ENCODE assay signal across 23 mouse cellular contexts in the genomic region with DNA sequence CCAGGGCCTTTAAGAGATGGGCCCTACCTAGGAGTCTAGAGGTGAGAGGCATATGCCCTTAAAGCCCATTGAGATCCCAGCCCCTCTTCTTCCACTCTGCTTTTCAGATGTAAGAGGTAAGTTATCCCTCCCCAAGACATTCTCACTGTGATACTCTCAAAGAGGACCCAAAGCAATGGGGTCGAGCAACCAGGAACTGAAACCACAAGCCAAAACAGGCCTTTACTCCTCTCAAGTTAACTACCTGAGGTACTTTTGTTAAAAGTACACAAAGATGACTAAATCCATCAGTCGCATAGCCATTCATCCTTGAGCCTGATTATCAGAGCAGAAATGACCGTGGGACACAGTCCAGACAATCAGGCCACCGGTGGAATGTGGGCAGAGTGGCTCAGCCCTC. TPM values are rescaled to one million over a fixed set of nuclear protein-coding genes. Genes with fewer than 3 reads are reported as not detected.
"Had no signal": no experiment of that assay in that cellular context is flagged by ENCODE, and none has a peak within 500 bp of the region (broad histone marks: within the 10 kb centered on the region; RNA-seq: fewer than 3 reads in every experiment).

No protein-coding gene starts in this region.

- ATAC-seq: hindbrain, postnatal 0 days; liver, embryonic 12.5 days had no signal

- H3K36me3 ChIP-seq: heart, embryonic 10.5 days; heart, embryonic 12.5 days; hindbrain, embryonic 10.5 days; hindbrain, embryonic 13.5 days; hindbrain, embryonic 15.5 days; limb, embryonic 13.5 days; limb, embryonic 15.5 days; liver, embryonic 12.5 days had no signal

- DNase-seq: gastrocnemius, postnatal 14 days; gastrocnemius, postnatal 36 days; heart, adult 18-20 months; heart, postnatal 10 days; heart, postnatal 4 days; kidney, adult 11 months; kidney, adult 8-10 months; kidney, postnatal 14 days; kidney, postnatal 36 days; left cerebral cortex, postnatal 4 days had no signal

- H3K27me3 ChIP-seq: heart, embryonic 12.5 days; hindbrain, embryonic 13.5 days; hindbrain, embryonic 15.5 days; limb, embryonic 13.5 days; limb, embryonic 15.5 days; liver, embryonic 12.5 days had no signal

- H3K4me2 ChIP-seq: heart, embryonic 12.5 days; hindbrain, embryonic 13.5 days; hindbrain, embryonic 15.5 days; limb, embryonic 13.5 days; limb, embryonic 15.5 days; liver, embryonic 12.5 days had no signal

- H3K4me1 ChIP-seq: heart, embryonic 10.5 days; heart, embryonic 12.5 days; hindbrain, embryonic 10.5 days; hindbrain, embryonic 13.5 days; hindbrain, embryonic 15.5 days; limb, embryonic 13.5 days; limb, embryonic 15.5 days; liver, embryonic 12.5 days had no signal

- H3K4me3 ChIP-seq: heart, embryonic 10.5 days; heart, embryonic 12.5 days; hindbrain, embryonic 10.5 days; hindbrain, embryonic 13.5 days; hindbrain, embryonic 15.5 days; layer of hippocampus, adult 2 months; limb, embryonic 13.5 days; limb, embryonic 15.5 days; liver, embryonic 12.5 days had no signal

- H3K9me3 ChIP-seq: heart, embryonic 10.5 days; heart, embryonic 12.5 days; hindbrain, embryonic 10.5 days; hindbrain, embryonic 13.5 days; hindbrain, embryonic 15.5 days; limb, embryonic 13.5 days; limb, embryonic 15.5 days; liver, embryonic 12.5 days had no signal

- H3K9ac ChIP-seq: heart, embryonic 12.5 days; hindbrain, embryonic 13.5 days; hindbrain, embryonic 15.5 days; limb, embryonic 13.5 days; limb, embryonic 15.5 days; liver, embryonic 12.5 days; liver, embryonic 14.5 days had no signal

- H3K27ac ChIP-seq: heart, embryonic 10.5 days; hindbrain, embryonic 10.5 days; hindbrain, embryonic 13.5 days; hindbrain, embryonic 15.5 days; hindbrain, postnatal 0 days; kidney, postnatal 0 days; layer of hippocampus, adult 2 months; limb, embryonic 13.5 days; limb, embryonic 15.5 days; liver, embryonic 12.5 days; liver, embryonic 14.5 days had no signal

RNA-seq across cellular contexts. Expression of gene Scin, which starts 19.1 kb away (rescaled TPM):
- total RNA-seq: hindbrain, postnatal 0 days; liver, adult 2 months had no signal
